Mouse (Mus musculus) G1E (cell line): ENCODE measurements around the gene Gm45623.

ENCODE experiments used
- CTCF ChIP-seq: IDR thresholded peaks from 2 replicates; pipeline ENCODE4 v1.5.1; 2012; ENCODE audit warnings: low read depth, low read length, inconsistent platforms, mixed read lengths
- TAL1 ChIP-seq: conservative IDR thresholded peaks from 2 replicates; pipeline ENCODE4 v1.6.1; 2012; ENCODE audit warnings: low read depth, low read length, inconsistent platforms, mixed read lengths

- TF ChIP-seq CTCF = no peak
- TF ChIP-seq TAL1 = no peak
Measured at GRCm38 (mm10) chr13:56774304-56774703, 20.7 kb upstream of the Gm45623 start.
